Mouse (Mus musculus): ENCODE results near the gene En1.

Gene En1

DNA sequence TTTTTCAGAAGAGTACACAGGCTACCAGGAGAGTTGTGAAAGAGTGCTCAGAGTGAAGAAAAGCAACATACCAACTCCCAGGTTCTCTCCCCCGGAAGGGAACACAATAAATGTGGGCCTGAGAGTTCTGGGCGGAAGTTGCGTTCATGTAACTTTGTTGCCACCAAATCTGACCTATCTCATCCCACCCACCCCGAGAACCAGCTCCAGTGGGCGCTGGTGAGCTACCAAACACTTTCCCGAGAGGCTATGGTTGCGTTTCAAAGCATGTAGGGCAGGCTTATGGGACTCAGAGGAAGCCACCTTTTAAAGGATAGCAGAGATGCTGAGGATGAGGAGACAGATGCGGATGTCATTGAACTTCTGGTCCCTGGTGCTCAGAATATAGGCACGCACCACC lies 26.6 kb downstream of the En1 start:
- no peak for DNase-seq

DNA sequence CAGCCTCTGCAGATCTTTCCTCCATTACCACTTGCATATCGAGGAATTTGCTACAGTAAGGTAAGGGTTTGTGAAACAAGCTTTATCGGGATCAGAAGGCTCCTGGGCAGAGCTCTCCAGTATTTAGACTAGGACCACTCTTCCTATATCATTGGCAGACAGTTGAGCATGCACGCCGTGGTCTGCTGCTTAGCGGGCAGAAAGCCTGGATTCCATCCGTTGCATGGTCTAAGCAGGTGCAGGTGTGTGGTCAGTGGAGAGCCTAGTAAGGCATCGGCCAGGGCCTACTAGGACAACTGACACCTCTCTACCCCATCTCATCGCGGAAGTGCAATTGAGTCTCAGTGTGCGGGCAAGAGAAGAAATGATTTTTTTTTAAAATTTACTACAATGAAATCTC lies 41.2 kb downstream of the En1 start:
- no peak for DNase-seq

DNA sequence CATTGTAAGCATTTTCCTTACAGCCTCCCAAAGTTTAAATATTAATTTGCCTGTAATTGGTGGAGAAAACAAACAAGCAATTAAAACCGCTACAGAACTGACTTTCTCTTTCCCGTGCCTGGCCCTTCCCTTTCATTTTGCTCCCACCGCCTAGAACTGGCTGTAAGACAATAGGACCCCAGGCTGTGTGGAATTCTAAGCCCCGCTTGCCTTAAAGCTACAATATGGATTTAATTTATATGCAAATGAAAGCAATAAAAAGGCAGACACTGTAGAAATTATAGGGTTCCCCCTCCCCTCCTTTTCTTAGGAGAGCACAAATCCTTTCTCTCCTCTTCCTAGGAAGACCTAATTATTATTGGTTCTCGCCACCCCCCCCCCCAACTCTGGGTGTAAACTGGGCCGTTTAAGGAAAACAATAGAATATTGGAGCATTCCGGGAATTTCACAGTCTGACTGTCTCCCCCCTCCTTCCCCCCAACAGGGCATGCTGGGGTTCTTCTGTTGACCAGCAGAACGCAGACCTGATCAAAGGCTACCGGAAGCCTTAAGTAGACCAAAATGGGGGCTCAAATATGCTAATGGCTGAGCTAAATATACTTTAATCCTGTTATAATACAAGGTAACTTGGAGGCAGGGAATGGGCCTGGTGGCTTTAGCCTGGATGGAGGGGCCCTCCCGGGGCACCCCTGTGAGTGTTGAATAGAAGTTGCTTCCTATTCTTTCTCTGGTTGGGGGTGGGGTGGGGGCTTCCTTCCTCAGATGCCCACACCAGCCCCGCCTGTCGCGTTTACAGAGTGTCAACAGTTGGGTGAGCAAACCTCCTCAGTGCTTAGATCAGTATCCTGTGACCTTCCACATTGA lies 41.9 kb downstream of the En1 start:
- no peak for DNase-seq

DNA sequence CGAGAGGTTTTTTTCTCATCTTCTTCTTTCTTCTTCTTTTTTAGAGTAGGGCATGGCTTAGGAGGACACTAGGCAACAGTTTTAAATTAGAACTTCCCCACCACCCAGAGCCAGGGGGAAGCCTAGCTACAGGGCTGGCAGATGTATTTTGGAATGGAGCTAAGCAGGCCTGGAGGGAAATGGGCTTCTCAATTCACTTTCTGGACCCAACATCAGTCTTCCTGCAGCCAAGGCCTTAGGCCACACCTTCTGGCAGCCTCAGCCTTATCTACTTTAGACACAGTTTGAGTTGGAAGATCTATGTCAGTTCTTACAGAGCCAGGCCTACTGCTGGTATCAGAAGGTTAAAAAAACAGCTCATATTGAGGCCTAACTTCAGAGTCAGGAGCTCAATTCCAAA lies 42.5 kb downstream of the En1 start:
- DNase-seq = no peak

DNA sequence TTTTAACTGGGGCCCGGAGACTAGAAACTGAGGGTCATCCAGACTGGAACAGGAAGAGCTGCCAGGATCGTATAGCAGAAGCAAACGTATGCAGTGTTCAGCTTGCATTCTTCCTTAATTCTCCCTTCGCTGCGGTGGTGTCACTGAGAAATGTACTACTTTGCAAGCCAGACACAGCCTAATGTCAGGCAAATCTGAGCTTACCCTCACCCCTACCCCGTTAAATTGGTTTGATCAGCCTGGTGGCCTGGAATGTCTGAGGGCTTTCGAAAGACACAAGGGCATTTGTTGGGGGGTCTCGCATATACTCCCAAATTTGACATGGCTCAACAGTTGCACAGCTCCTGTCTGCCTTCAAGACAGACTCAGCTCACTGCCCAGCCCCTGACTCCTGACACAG lies 47.9 kb downstream of the En1 start:
- no peak for DNase-seq

DNA sequence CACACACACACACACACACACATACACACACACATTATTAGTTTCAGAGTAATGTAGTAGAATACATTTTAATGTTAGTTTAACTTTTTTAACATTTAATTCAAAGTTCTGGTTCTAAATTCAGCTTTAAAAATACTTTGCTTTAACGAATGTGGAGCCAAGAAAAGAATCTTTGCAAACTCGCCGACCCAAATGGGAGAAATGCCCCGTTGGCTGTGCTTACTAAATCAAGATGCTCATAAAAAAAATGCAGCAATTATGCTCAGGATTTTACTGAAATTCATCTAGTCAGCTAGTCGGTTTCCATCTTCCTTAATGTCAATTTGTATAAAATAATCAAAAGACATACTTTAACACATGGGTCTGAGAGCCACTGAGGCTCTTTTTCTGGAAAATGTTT lies 49.8 kb downstream of the En1 start:
- no peak for DNase-seq

DNA sequence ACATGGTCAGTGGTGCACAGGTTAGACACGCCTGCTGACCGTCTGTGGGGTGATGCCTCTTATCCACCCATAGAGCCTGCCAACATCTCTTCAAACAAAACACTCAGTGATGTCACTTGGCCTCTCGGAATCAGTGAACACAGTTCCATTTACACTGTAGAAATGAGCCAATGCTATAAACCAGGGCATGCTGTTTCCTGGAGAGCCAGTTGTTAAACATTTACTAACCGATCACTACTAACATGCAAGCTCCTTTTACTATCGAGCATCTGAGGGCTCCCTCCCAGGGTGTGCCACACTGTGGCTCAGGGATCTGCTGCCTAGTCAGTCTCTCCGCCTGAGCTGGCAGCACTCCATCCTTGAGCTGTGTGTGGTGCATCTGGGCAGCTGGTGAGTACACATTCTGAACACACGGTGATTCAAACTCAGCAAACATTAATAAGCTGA lies 52.8 kb downstream of the En1 start:
- peak; percentile 32 for DNase-seq

All from right cerebral cortex, adult 18-20 months (tissue).